In genomic region chr7:27333316-27333941, GRCm38 (mm10) we compare ENCODE assay signal across 9 mouse cellular contexts. TPM values are rescaled to one million over a fixed set of nuclear protein-coding genes. Genes with fewer than 3 reads are reported as not detected.
DNase-seq lines count a peak whose midpoint lies in the region; ATAC-seq and TF ChIP-seq lines count a peak whose summit lies in the region.
"Had no signal": no experiment of that assay in that cellular context is flagged by ENCODE, and none has a peak within 500 bp of the region (broad histone marks: within the 10 kb centered on the region; RNA-seq: fewer than 3 reads in every experiment).

No protein-coding gene starts in this region.

- H3K79me2 ChIP-seq in liver, adult 2 months (ENCODE audit: control insufficient read depth, insufficient read depth, low read length), result no peaks in the 10 kb centered on the region

- peak overlapping the region; percentile 66 for H3K4me3 ChIP-seq in lung, embryonic 14.5 days (ENCODE audit: low read depth, low read length)
- H3K4me3 ChIP-seq in brown adipose tissue, adult 24 weeks (ENCODE audit: insufficient read depth, low read depth, low read length), result peak overlapping the region; percentile 65
- H3K4me3 ChIP-seq in heart, postnatal 0 days (ENCODE audit: low read depth, low read length), result peak overlapping the region; percentile 67
- H3K4me3 ChIP-seq in liver, adult 2 months (ENCODE audit: insufficient read depth, low read depth, low read length), result peak overlapping the region; percentile 71
- peak overlapping the region; percentile 63 for H3K4me3 ChIP-seq in small intestine, adult 2 months (ENCODE audit: low read depth, low read length)

- under 1% methylated on average over 51 of the region's 77 CpGs for WGBS in lung, embryonic 14.5 days
- WGBS in heart, postnatal 0 days, result 2% methylated on average over 44 of the region's 77 CpGs
- 5% methylated on average over 70 of the region's 77 CpGs for WGBS in liver, adult 2 months
- WGBS in small intestine, adult 2 months, result 1% methylated on average over 61 of the region's 77 CpGs

- TF ChIP-seq CTCF in lung, embryonic 14.5 days (IDR thresholded peaks at IDR 0.05; ENCODE audit: low read depth), result no peak
- no peak for TF ChIP-seq CTCF in heart, postnatal 0 days (IDR thresholded peaks at IDR 0.05; ENCODE audit: low read depth)
- no peak for TF ChIP-seq CTCF in liver, adult 2 months (IDR thresholded peaks at IDR 0.05; ENCODE audit: low read depth, low read length)
- 0 out of 2 replicates have a peak, but pooled peaks have one; percentile 11 for TF ChIP-seq CTCF in small intestine, adult 2 months (IDR thresholded peaks at IDR 0.05; ENCODE audit: extremely low read depth, insufficient read length, insufficient replicate concordance, low read depth, low read length)

- peaks cover 68% of the 10 kb centered on the region for H3K27me3 ChIP-seq in lung, embryonic 14.5 days (ENCODE audit: insufficient read depth, low read length)
- H3K27me3 ChIP-seq in heart, postnatal 0 days (ENCODE audit: control insufficient read depth, insufficient read depth, low read length), result peaks cover 92% of the 10 kb centered on the region
- peaks cover 13% of the 10 kb centered on the region for H3K27me3 ChIP-seq in liver, adult 2 months (ENCODE audit: control insufficient read depth, insufficient read depth, low read length)
- H3K27me3 ChIP-seq in small intestine, adult 2 months (ENCODE audit: control insufficient read depth, insufficient read depth, low read length), result peaks cover 42% of the 10 kb centered on the region

- no peak for ATAC-seq in lung, embryonic 14.5 days (ENCODE audit: insufficient read depth)
- no peak for ATAC-seq in heart, postnatal 0 days (ENCODE audit: insufficient read depth, low read depth)
- ATAC-seq in erythroblast, adult 5-6 weeks (replicated peaks; ENCODE audit: low FRiP score, poor library complexity, severe bottlenecking), result no peak

- peak overlapping the region; percentile 80 for H3K9ac ChIP-seq in lung, embryonic 14.5 days
- H3K9ac ChIP-seq in heart, postnatal 0 days (replicated peaks; ENCODE audit: low read depth, low read length), result peak overlapping the region; percentile 78
- H3K9ac ChIP-seq in liver, adult 2 months (ENCODE audit: low read depth, low read length), result peak overlapping the region; percentile 81

- TF ChIP-seq EP300 in heart, postnatal 0 days (IDR thresholded peaks at IDR 0.05; ENCODE audit: low read depth), result no peak

- peak overlapping the region; percentile 93 for H3K4me2 ChIP-seq in lung, embryonic 14.5 days
- H3K4me2 ChIP-seq in heart, postnatal 0 days (ENCODE audit: low read depth, low read length), result peak overlapping the region; percentile 76

- no peaks in the 10 kb centered on the region for H3K9me3 ChIP-seq in lung, embryonic 14.5 days (ENCODE audit: low read depth, low read length)
- H3K9me3 ChIP-seq in heart, postnatal 0 days (replicated peaks; ENCODE audit: control insufficient read depth, low read length), result no peaks in the 10 kb centered on the region

- peaks cover 7% of the 10 kb centered on the region; the same call in 1 of the 2 replicates for H3K4me1 ChIP-seq in lung, embryonic 14.5 days (ENCODE audit: insufficient read depth)
- H3K4me1 ChIP-seq in brown adipose tissue, adult 24 weeks (ENCODE audit: control insufficient read depth, insufficient read depth, insufficient read length, low read length), result peaks cover 8% of the 10 kb centered on the region
- peaks cover 16% of the 10 kb centered on the region for H3K4me1 ChIP-seq in heart, postnatal 0 days (ENCODE audit: control insufficient read depth, insufficient read depth)
- no peaks in the 10 kb centered on the region; the same call in 1 of the 2 replicates for H3K4me1 ChIP-seq in liver, adult 2 months (ENCODE audit: control insufficient read depth, insufficient read depth, low read length)
- peaks cover 20% of the 10 kb centered on the region for H3K4me1 ChIP-seq in small intestine, adult 2 months (ENCODE audit: control insufficient read depth, insufficient read depth, insufficient read length, low read length)

- TF ChIP-seq POLR2A in liver, adult 2 months (IDR thresholded peaks at IDR 0.05; ENCODE audit: extremely low read depth, insufficient read depth, low read length), result no peak
- TF ChIP-seq POLR2A in small intestine, adult 2 months (IDR thresholded peaks at IDR 0.05; ENCODE audit: low read depth, low read length), result no peak

- H3K27ac ChIP-seq in lung, embryonic 14.5 days (ENCODE audit: low read depth), result peak overlapping the region; percentile 88
- H3K27ac ChIP-seq in brown adipose tissue, adult 24 weeks (replicated peaks; ENCODE audit: low read depth, low read length), result peak overlapping the region; percentile 91
- H3K27ac ChIP-seq in heart, postnatal 0 days (ENCODE audit: low read depth), result peak overlapping the region; percentile 84
- peak overlapping the region; percentile 51 for H3K27ac ChIP-seq in liver, adult 2 months (replicated peaks; ENCODE audit: insufficient read depth, low read depth, low read length)
- peak overlapping the region; percentile 52 for H3K27ac ChIP-seq in small intestine, adult 2 months (ENCODE audit: insufficient read depth, low read depth, low read length)

- H3K36me3 ChIP-seq in lung, embryonic 14.5 days (ENCODE audit: insufficient read depth), result 0 out of 2 replicates have a peak, but pooled peaks cover 1% of the 10 kb centered on the region
- no peaks in the 10 kb centered on the region for H3K36me3 ChIP-seq in heart, postnatal 0 days (replicated peaks; ENCODE audit: control insufficient read depth, insufficient read depth, low read length)
- no peaks in the 10 kb centered on the region for H3K36me3 ChIP-seq in liver, adult 2 months (ENCODE audit: control insufficient read depth, insufficient read depth, low read length)
- H3K36me3 ChIP-seq in small intestine, adult 2 months (ENCODE audit: control insufficient read depth, insufficient read depth, low read length), result no peaks in the 10 kb centered on the region

- DNase-seq in lung, embryonic 14.5 days, result peak; percentile 70
- DNase-seq in lung, postnatal 36 days, result no peak
- DNase-seq in heart, postnatal 0 days (ENCODE audit: low spot score), result no peak
- no peak for DNase-seq in liver, adult 2 months (ENCODE audit: extremely low read depth, low read depth, low spot score)
- no peak for DNase-seq in urinary bladder, postnatal 25 days (ENCODE audit: low spot score)

RNA-seq across cellular contexts. Expression of gene Ltbp4, which starts 4.1 kb away (rescaled TPM):
- polyA plus RNA-seq in lung, embryonic 14.5 days (2014; fragmentation: Nextera tagmentation; extraction: Ambion mirVana), result 73.5 and 86.0 TPM in 2 replicates
- 22.8 and 25.9 TPM in 2 replicates for polyA plus RNA-seq in brown adipose tissue, adult 24 weeks (2012; ENCODE audit: insufficient read depth, insufficient read length, missing spikeins)
- total RNA-seq in heart, postnatal 0 days (2014; rRNA removed; ENCODE audit: low replicate concordance), result 150 TPM in 2 replicates
- 56.9 and 61.7 TPM in 2 replicates for polyA plus RNA-seq in heart, postnatal 0 days (2015; fragmentation: Nextera tagmentation; extraction: Ambion mirVana)
- total RNA-seq in liver, adult 2 months (2014; rRNA removed), result 9.4 and 24.2 TPM in 2 replicates
- 29.2 and 32.5 TPM in 2 replicates for polyA plus RNA-seq in liver, adult 2 months (2012; rRNA removed)
- polyA plus RNA-seq in small intestine, adult 2 months (2012; rRNA removed), result 136 and 163 TPM in 2 replicates
- total RNA-seq in erythroblast, adult 5-6 weeks (2015; ENCODE audit: low replicate concordance), result not detected in 2 replicates
- 1.2 TPM in 1 of 2 replicates, not detected in the other for total RNA-seq in erythroblast, adult 5-6 weeks (2017; ENCODE audit: low replicate concordance)
- total RNA-seq: common myeloid progenitor, adult 5-6 weeks had no signal

RNA-seq across cellular contexts. Expression of gene Shkbp1, which starts 22.4 kb away (rescaled TPM):
- polyA plus RNA-seq in lung, embryonic 14.5 days (2014; fragmentation: Nextera tagmentation; extraction: Ambion mirVana), result 45.1 and 53.5 TPM in 2 replicates
- polyA plus RNA-seq in brown adipose tissue, adult 24 weeks (2012; ENCODE audit: insufficient read depth, insufficient read length, missing spikeins), result 11.6 TPM in 2 replicates
- total RNA-seq in heart, postnatal 0 days (2014; rRNA removed; ENCODE audit: low replicate concordance), result 16.7 and 21.0 TPM in 2 replicates
- polyA plus RNA-seq in heart, postnatal 0 days (2015; fragmentation: Nextera tagmentation; extraction: Ambion mirVana), result 14.2 and 18.3 TPM in 2 replicates
- total RNA-seq in liver, adult 2 months (2014; rRNA removed), result 3.6 and 4.4 TPM in 2 replicates
- 19.8 and 23.9 TPM in 2 replicates for polyA plus RNA-seq in liver, adult 2 months (2012; rRNA removed)
- polyA plus RNA-seq in small intestine, adult 2 months (2012; rRNA removed), result 62.1 and 115 TPM in 2 replicates
- total RNA-seq in erythroblast, adult 5-6 weeks (2015; ENCODE audit: low replicate concordance), result 9.0 and 13.3 TPM in 2 replicates
- total RNA-seq in erythroblast, adult 5-6 weeks (2017; ENCODE audit: low replicate concordance), result 3.4 and 10.0 TPM in 2 replicates

RNA-seq across cellular contexts. Expression of gene Gm20479, which starts 23.8 kb away (rescaled TPM):
- 0.73 and 1.6 TPM in 2 replicates for polyA plus RNA-seq in lung, embryonic 14.5 days (2014; fragmentation: Nextera tagmentation; extraction: Ambion mirVana)
- 3.5 TPM in 1 of 2 replicates, not detected in the other for polyA plus RNA-seq in brown adipose tissue, adult 24 weeks (2012; ENCODE audit: insufficient read depth, insufficient read length, missing spikeins)
- total RNA-seq in heart, postnatal 0 days (2014; rRNA removed; ENCODE audit: low replicate concordance), result 2.0 TPM in 1 of 2 replicates, not detected in the other
- 0.46 TPM in 1 of 2 replicates, not detected in the other for polyA plus RNA-seq in heart, postnatal 0 days (2015; fragmentation: Nextera tagmentation; extraction: Ambion mirVana)
- not detected in 2 replicates for total RNA-seq in liver, adult 2 months (2014; rRNA removed)
- not detected in 2 replicates for polyA plus RNA-seq in liver, adult 2 months (2012; rRNA removed)
- not detected in 2 replicates for polyA plus RNA-seq in small intestine, adult 2 months (2012; rRNA removed)
- not detected in 2 replicates for total RNA-seq in erythroblast, adult 5-6 weeks (2015; ENCODE audit: low replicate concordance)
- not detected in 2 replicates for total RNA-seq in erythroblast, adult 5-6 weeks (2017; ENCODE audit: low replicate concordance)
- total RNA-seq: common myeloid progenitor, adult 5-6 weeks had no signal
